Mouse (Mus musculus) stomach, postnatal 0 days (tissue): ENCODE data around the gene Dexi. TPM values are rescaled to one million over a fixed set of nuclear protein-coding genes. Genes with fewer than 3 reads are reported as not detected.
A peak's percentile ranks its signal among the peaks of the same experiment; 100 is the strongest.

Source experiments
- ATAC-seq: fragments of 200-750 bp; cut with Nextera tagmentation; 2 replicates; pipeline ENCODE4 v1.8.0; 2017; ENCODE audit not compliant: low FRiP score, low TSS enrichment
- DNase-seq: peaks from one replicate; pipeline ENCODE4 v3.0.0-alpha.2; 2016; ENCODE audit warnings: low spot score
- H3K27ac ChIP-seq: fragments of 300-500 bp; sonication (generic); replicated peaks from 2 replicates; pipeline ENCODE4 v1.5.1; 2014; ENCODE audit warnings: mild to moderate bottlenecking, control low read depth
- H3K27me3 ChIP-seq: fragments of 300-500 bp; sonication (generic); 2 replicates; pipeline ENCODE4 v1.6.1; 2014; ENCODE audit warnings: low read length; ENCODE audit not compliant: control insufficient read depth, insufficient read depth
- H3K36me3 ChIP-seq: fragments of 300-500 bp; sonication (generic); 2 replicates; pipeline ENCODE4 v1.6.1; 2014; ENCODE audit warnings: low read length, mixed read lengths; ENCODE audit not compliant: control insufficient read depth, insufficient read depth
- H3K4me1 ChIP-seq: fragments of 300-500 bp; sonication (generic); replicated peaks from 2 replicates; pipeline ENCODE4 v1.6.1; 2014; ENCODE audit warnings: antibody characterized with exemption; ENCODE audit not compliant: control insufficient read depth, insufficient read depth
- H3K4me2 ChIP-seq: fragments of 300-500 bp; sonication (generic); replicated peaks from 2 replicates; pipeline ENCODE4 v1.6.1; 2014; ENCODE audit warnings: low read depth, mild to moderate bottlenecking, control low read depth, moderate library complexity
- H3K4me3 ChIP-seq: fragments of 300-500 bp; sonication (generic); 2 replicates; pipeline ENCODE4 v1.5.1; 2014; ENCODE audit warnings: low read depth, low read length, control low read depth
- H3K9ac ChIP-seq: fragments of 300-500 bp; sonication (generic); 2 replicates; pipeline ENCODE4 v1.6.1; 2014; ENCODE audit warnings: mild to moderate bottlenecking, low read length, control low read depth, mixed read lengths
- H3K9me3 ChIP-seq: fragments of 300-500 bp; sonication (generic); 2 replicates; pipeline ENCODE4 v1.6.1; 2016; ENCODE audit warnings: low read length; ENCODE audit not compliant: control insufficient read depth
- CTCF ChIP-seq: IDR thresholded peaks from 2 replicates; pipeline ENCODE4 v1.5.1; 2016; ENCODE audit warnings: antibody characterized with exemption, low read depth, mild to moderate bottlenecking, moderate library complexity
- EP300 ChIP-seq: optimal IDR thresholded peaks from 2 replicates; pipeline ENCODE3; 2016; ENCODE audit warnings: antibody characterized with exemption
- WGBS: fragments of 180-500 bp; shearing (Covaris S2); extraction: QIAGEN DNeasy Blood & Tissue Kit; methylation state at CpG from one replicate; pipeline ENCODE4 v1.1.7; 2014; 5-methylcytosine and 5-hydroxymethylcytosine counted together
- polyA plus RNA-seq: library from polyadenylated mRNA; unstranded; fragments of >200 nt; fragmentation: Nextera tagmentation; extraction: Ambion mirVana; gene quantifications from 2 replicates; pipeline ENCODE4 v1.2.1, GENCODE M21; 2015

Gene Dexi
- polyA plus RNA-seq, 1 experiment from 2014 or later, result 23.5 TPM

DNA sequence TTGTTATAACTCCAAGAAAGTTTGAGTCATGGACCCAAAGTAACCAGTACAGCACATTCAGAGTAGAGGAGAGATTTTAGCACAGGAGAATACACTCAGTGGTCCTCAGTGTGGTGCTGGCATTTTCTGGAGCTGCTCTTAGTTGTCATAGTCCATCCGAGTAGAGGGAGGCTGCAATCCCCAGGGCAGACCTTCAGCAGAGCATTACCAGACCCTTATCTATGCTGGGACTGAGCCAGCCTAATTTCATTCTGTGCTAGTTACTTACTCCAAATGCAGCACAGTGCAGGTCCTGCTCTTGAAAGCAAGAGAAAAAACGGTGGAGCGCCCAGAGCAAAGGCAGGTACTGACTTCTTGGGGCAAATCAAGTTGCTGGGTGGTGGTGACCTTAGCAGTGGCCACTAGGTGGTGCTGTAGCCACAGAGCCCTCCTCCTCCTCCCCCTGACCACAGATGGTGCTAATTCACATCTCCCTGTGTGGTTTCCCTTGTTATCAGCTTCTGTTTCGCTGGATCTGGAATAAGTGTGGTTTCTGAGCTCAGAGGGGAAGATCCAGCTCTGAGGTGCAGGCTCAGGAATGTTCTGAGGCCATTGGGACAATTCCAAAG is 22.5 kb upstream of the Dexi start:
- Histone ChIP-seq H3K9me3 (no peaks in the 10 kb centered on the region), H3K4me1 (no peaks in the 10 kb centered on the region), H3K9ac (no peak overlapping the region), H3K27me3 (no peaks in the 10 kb centered on the region), H3K36me3 (peaks cover 8% of the 10 kb centered on the region), H3K27ac (no peak overlapping the region), H3K4me3 (no peak overlapping the region), H3K4me2 (no peak overlapping the region)
- DNase-seq (peak; percentile 79), ATAC-seq (peak; percentile 89)
- 39% methylated on average over 4 of the region's 4 CpGs for WGBS
- TF ChIP-seq CTCF (peak; percentile 97), EP300 (no peak)

DNA sequence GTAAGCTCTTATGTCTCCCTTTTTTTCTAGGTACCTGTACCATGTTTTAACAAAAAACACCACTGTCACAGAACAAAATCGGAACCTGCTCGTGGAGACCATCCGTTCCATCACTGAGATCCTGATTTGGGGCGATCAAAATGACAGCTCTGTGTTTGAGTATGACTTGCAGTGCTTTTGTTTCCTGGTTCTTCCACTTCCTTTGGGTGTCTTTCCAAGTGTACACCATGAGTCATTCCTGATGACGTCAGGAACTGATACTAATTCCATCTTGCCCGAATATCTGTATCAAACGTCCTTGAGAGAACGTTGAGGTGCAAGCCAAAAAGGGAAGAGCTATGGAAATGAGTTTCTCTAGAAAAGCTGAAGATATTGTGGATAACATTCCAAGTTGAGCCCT is 17.1 kb upstream of the Dexi start:
- 68% methylated on average over 8 of the region's 8 CpGs for WGBS
- DNase-seq (no peak), ATAC-seq (0 out of 2 replicates have a peak, but pooled peaks have one; percentile 53)
- no peak overlapping the region for H3K27ac ChIP-seq
- no peaks in the 10 kb centered on the region for H3K4me1 ChIP-seq
- no peaks in the 10 kb centered on the region for H3K27me3 ChIP-seq
- no peak for TF ChIP-seq EP300
- no peak for TF ChIP-seq CTCF
- H3K4me2 ChIP-seq, result no peak overlapping the region
- no peaks in the 10 kb centered on the region for H3K9me3 ChIP-seq
- peaks cover 5% of the 10 kb centered on the region; the same call in 1 of the 2 replicates for H3K36me3 ChIP-seq
- no peak overlapping the region for H3K9ac ChIP-seq
- no peak overlapping the region for H3K4me3 ChIP-seq

- DNase-seq (no peak), ATAC-seq (no peak)
- H3K36me3 ChIP-seq, result no peaks in the 10 kb centered on the region
- H3K4me3 ChIP-seq, result no peak overlapping the region
- no peaks in the 10 kb centered on the region for H3K4me1 ChIP-seq
- no peak overlapping the region for H3K9ac ChIP-seq
- 55% methylated on average over 2 of the region's 2 CpGs for whole genome bisulfite sequencing
- TF ChIP-seq CTCF, result no peak
- no peak for TF ChIP-seq EP300
- H3K27ac ChIP-seq, result no peak overlapping the region
- H3K4me2 ChIP-seq, result no peak overlapping the region
- H3K27me3 ChIP-seq, result no peaks in the 10 kb centered on the region
- H3K9me3 ChIP-seq, result no peaks in the 10 kb centered on the region
These were observed 11.0 kb upstream of the Dexi start for GRCm38 (mm10) chr16:10553858-10554257.

- TF ChIP-seq EP300, result no peak
- 67% methylated on average over 4 of the region's 4 CpGs for WGBS
- Histone ChIP-seq H3K27me3 (no peaks in the 10 kb centered on the region), H3K9me3 (no peaks in the 10 kb centered on the region), H3K9ac (no peak overlapping the region), H3K4me2 (no peak overlapping the region), H3K4me1 (no peaks in the 10 kb centered on the region), H3K36me3 (no peaks in the 10 kb centered on the region), H3K27ac (no peak overlapping the region), H3K4me3 (no peak overlapping the region)
- no peak for ATAC-seq
- DNase-seq, result no peak
These were observed 8.7 kb upstream of the Dexi start for GRCm38 (mm10) chr16:10551592-10551991.

DNA sequence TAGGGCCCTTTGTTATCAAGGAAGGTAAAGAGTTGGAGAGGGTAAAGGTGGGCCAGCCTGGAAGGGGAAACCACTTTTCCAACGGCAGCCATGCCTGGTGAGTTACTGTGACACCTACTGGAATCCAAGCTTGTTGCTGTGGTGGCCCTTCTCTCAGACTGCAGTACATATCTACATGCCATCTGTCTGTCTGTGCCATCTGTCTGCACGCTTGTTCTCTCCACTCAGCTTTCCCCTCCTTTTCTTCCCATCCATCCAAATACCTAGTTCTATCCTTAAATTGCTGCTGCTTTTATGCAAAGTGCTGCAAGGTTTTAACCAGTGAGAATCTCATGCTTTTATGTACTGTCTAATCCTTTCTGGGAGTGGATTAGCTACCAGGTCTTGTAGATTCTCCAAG is 6.7 kb upstream of the Dexi start:
- DNase-seq (no peak), ATAC-seq (no peak)
- Histone ChIP-seq H3K4me2 (no peak overlapping the region), H3K9ac (no peak overlapping the region), H3K27ac (no peak overlapping the region), H3K27me3 (no peaks in the 10 kb centered on the region), H3K4me1 (0 out of 2 replicates have a peak, but pooled peaks cover 4% of the 10 kb centered on the region), H3K9me3 (no peaks in the 10 kb centered on the region), H3K36me3 (no peaks in the 10 kb centered on the region), H3K4me3 (no peak overlapping the region)
- TF ChIP-seq EP300 (no peak), CTCF (no peak)
- WGBS, result 83% methylated on average over 2 of the region's 2 CpGs

DNA sequence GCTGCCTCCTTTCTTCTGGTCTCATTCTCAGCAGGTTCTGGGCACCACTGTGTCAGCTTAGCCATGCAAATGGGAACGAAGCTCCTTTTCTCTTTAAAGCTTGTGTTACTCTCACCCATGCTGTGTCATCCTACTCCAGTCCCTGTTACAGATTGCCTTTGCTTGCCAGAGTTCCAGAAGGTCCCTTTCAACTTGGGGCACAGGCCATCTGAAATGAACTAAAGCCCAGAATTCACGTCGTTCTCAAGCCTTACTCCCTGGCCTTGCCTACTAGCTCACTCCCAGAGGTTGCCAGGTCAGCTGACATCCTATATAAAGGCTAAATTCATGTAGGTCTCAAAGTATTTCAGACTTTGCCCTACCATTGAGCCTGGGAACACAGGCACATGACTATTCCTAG is 6.1 kb upstream of the Dexi start:
- Histone ChIP-seq H3K27ac (no peak overlapping the region), H3K9me3 (no peaks in the 10 kb centered on the region), H3K27me3 (no peaks in the 10 kb centered on the region), H3K4me1 (0 out of 2 replicates have a peak, but pooled peaks cover 4% of the 10 kb centered on the region), H3K4me3 (no peak overlapping the region), H3K4me2 (no peak overlapping the region), H3K36me3 (no peaks in the 10 kb centered on the region), H3K9ac (no peak overlapping the region)
- WGBS, result 66% methylated on average over 3 of the region's 3 CpGs
- TF ChIP-seq EP300, result no peak
- no peak for TF ChIP-seq CTCF
- no peak for ATAC-seq
- no peak for DNase-seq
